Mouse (Mus musculus) erythroid progenitor cell, adult 5-6 weeks (primary cell): ENCODE results near the gene Gm11114. TPM values are rescaled to one million over a fixed set of nuclear protein-coding genes. Genes with fewer than 3 reads are reported as not detected.

ENCODE experiments used
- ATAC-seq: replicated peaks from 2 replicates; pipeline ENCODE4 v1.8.0; 2016; ENCODE audit warnings: moderate number of reproducible peaks, mild to moderate bottlenecking, moderate TSS enrichment, inconsistent platforms; ENCODE audit not compliant: poor library complexity, low FRiP score, severe bottlenecking
- total RNA-seq, 2 experiments: library from RNA; stranded (forward) in 1 of 2; stranded (reverse) in 1 of 2; fragments of 150-400 nt in 1 of 2; fragments of 186-747, 209-891 nt in 1 of 2; gene quantifications; 2 replicates each; pipeline versions ENCODE4 v1.2.3 to v1.2.4; 2015 to 2017; ENCODE audit warnings: low replicate concordance in 2 of 2

Gm11114 gene
- total RNA-seq (2015; ENCODE audit: low replicate concordance) = not detected in 2 replicates
- not detected in 2 replicates for total RNA-seq (2017; ENCODE audit: low replicate concordance)

GRCm38 (mm10) chr9:85312473-85312872 is at the start of gene Gm11114:
Gm11114 (plus strand) TSS chr9:85312773.
- ATAC-seq = no peak

DNA sequence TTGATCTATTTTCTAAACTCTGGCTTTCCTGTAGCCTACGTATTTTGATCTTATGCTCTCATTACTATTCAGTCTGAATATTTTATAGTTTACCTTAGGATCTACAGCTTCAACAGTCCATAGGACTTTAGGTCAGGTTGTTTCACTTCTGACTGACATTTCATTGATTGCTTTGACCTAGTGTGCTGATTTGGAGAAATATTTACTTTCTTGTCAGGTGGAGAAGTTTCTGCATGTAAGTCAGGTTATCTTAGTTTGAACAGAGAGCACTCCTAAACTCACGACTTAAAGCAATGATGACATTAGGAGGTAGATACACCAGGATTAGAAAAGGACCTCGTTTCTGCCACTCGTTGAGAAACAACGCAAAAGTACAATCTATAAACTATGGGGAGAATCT is 45.7 kb upstream of the Gm11114 start:
- no peak for ATAC-seq

GRCm38 (mm10) chr9:85274114-85274513 is 38.5 kb upstream of the Gm11114 start:
- no peak for ATAC-seq

DNA sequence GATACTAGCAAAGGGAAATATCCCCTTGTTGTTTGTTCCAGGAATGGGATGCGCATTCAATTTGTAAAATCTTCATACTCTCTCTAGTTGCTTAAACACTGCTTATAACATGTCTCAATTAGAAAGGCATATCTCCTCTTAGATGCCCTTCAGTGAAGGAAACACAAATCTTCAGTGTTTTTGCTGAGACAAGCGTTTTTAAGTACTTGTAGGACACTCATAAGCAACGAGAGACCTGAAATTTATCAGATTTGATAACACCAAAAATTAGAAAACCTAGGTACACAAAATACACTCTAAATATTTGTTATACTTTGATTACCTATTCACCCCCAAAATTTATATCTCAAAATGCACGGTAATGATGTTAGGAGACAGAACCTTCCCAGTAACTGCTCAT is 9.7 kb upstream of the Gm11114 start:
- no peak for ATAC-seq

GRCm38 (mm10) chr9:85303378-85303777 is 9.2 kb upstream of the Gm11114 start:
- ATAC-seq = no peak

- ATAC-seq = no peak
Measured at GRCm38 (mm10) chr9:85316122-85316521, 3.5 kb downstream of the Gm11114 start.

GRCm38 (mm10) chr9:85320167-85320951 is 7.8 kb downstream of the Gm11114 start:
- no peak for ATAC-seq

GRCm38 (mm10) chr9:85324158-85324875 is 11.7 kb downstream of the Gm11114 start:
- no peak for ATAC-seq

DNA sequence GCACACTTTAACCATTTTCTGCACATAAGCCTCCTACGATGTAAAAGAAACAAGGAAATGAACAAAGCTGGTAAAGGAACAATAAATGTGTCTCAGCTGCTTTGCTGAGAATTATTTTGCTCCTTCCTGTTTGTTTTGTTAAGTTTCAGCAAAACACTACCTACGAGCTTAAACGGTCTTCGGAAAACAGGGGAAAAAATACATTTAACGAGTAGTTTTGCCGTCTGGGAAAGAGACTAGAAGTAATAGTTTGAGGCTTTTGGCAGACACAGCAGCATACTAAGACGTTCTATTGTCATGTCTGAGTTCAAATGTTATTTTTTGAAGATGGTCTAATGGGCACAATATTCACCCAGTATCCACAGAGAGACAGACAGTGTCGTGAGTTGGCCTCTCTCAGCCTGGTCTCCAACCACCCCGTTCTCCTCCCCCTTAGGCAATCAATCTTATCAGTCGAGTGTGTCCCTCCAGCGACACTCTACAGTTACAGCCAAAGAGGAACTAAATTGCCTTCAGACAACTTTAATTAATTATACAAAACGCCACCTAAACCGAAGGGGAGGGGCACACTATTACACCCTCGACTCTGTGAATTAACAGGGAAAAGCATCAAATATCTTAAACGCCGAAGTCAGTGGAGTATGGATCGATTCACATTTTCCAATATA is 12.8 kb downstream of the Gm11114 start:
- no peak for ATAC-seq

DNA sequence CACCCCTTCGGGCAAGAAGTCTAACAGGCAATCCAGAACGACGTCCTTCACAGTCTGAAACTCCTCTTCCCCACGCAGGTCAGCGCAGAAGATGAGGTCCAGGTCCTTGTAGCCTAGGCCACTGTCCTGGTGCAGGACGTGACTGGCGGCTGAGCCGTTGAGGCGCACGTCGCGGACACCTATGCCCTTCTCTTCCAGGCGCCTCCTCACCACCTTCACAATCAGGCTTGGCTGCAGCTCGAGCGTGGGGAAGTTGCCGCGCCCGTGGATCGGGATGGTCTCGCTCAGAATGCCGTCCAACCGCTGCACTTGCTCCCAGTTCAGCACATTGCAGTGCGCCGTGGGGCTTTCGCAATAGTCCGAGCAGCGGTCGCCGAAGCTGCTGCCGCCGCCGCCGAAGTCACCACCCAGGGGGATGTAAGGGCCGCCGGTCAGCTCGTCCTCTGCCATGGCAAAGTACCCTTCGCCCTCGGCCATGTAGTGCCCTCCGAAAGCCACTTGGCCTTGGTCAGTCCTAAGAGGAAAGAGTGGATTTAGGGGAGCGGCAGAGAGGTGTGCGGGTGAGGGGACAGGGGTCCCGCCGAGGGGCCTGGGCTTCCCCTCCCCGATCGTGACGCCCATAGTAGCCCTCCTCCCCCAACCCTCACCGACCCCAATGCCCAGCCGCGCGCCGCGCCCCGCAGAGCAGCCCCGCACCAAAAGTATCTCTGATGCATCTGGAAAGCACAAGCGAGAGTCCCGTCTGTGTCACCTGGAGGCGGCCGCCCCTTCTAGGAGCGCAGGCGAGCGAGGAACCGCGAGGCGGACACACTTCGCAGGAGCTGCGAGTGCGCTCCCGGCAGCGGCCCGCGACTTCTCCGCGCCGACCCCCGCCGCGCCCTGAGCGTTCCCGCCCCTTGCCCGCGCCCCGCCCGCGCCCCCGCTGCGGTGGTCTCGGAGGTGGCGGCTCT is 14.0 kb downstream of the Gm11114 start:
- ATAC-seq = peak; percentile 60

DNA sequence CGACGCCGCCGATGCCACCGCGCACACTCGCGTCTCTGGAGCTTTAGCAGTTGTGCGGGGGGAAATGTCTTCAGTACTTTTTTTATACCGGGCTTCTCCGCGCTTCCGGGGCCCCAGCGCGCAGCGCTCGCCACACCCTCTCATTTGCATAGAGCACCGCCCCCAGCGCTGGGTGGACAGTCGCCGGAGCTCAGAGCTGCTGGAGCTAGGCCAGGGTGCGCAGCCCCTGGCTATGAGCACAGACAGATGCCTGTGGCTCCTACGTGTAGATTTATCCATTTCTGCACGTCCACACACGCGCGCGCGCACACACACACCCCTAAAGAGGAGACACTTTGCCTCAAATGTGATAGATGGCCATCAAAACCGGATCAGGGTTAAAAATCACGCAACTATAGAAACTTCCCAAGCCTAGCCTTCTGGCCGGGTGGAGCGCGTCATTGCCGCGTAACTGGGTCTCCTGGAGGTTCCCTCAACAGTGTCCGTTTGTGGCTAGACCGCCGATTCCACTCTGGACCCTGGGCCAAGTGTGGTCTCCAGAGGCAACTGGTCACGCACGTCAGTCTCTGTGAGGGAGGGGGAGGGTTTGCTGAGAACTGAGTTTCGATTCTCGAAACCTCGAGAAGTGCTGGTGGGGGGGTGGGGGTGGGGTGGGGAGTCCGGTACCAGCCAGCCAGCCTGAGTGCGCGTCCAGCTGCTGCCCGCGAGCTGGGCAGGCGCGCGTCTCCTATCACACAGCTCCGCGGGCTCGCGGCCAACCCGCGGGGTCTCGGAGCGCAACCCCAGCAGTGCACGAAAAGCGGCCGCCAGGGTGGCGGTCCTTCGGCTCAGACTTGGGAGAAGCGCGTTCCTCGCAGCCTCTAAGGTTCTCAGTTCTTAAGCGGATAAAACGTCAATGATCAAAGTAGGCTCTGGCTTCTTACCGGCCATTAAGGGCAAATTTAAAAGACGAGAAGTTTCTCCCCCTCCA is 15.0 kb downstream of the Gm11114 start, which contains the start of gene Tent5a:
Gene Tent5a, minus strand, starts transcription at position 107 of the 970 bp plus-strand sequence.
- peak; percentile 84 for ATAC-seq

- peak; percentile 63 for ATAC-seq
Measured at GRCm38 (mm10) chr9:85328259-85328658, 15.7 kb downstream of the Gm11114 start.

DNA sequence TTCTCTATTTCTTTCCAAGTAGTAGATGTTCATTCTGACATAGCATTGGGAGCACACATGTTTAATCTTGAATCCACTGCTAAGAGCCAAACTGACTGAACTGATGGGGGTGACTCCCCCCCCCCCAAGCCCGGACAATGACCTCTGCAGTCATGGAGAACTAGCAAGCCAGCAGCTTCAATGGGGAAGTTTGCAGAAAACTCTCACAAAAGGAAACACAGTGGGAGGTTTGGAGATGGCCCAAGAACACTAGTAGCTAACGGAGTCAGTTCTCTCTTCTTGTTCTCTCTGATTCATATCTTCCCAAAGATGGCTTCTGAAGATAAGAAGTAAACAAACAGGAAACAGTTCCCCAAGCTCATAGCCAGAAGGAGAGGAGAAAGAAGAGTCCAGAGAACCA is 18.9 kb downstream of the Gm11114 start:
- no peak for ATAC-seq

GRCm38 (mm10) chr9:85336046-85336445 is 23.5 kb downstream of the Gm11114 start:
- ATAC-seq = no peak

DNA sequence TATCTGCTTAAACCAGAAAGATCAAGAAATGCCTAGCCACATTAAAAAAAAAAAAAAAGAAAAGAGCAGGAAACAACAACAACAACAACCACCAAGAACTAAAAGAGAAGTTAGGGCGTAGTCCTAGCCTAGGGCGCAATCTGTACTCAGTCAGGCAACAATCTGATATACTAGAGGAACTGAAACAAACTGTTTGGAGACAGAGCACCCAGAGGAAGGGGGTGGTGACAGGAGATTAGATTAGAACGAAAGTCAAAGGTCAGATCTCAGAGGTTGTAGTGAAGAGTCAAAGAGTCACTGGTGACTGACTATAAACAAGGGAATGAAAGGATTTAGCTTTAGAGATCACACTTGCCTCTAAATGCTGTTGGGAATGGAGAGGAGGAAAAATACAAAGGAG is 27.7 kb downstream of the Gm11114 start:
- ATAC-seq = no peak

GRCm38 (mm10) chr9:85342892-85343785 is 30.6 kb downstream of the Gm11114 start:
- no peak for ATAC-seq

GRCm38 (mm10) chr9:85347823-85348523 is 35.4 kb downstream of the Gm11114 start:
- no peak for ATAC-seq
